Mouse (Mus musculus) hindbrain, embryonic 12.5 days (tissue): Measurements from ENCODE around the gene Mgst3. TPM values are rescaled to one million over a fixed set of nuclear protein-coding genes. Genes with fewer than 3 reads are reported as not detected.

ENCODE experiments used
- ATAC-seq: fragments of 200-750 bp; cut with Nextera tagmentation; 2 replicates; pipeline ENCODE4 v1.8.0; 2017; ENCODE audit warnings: moderate TSS enrichment; ENCODE audit not compliant: low FRiP score
- H3K27ac ChIP-seq: fragments of 300-500 bp; sonication (generic); 2 replicates; pipeline ENCODE4 v1.5.1; 2016; ENCODE audit warnings: mild to moderate bottlenecking
- H3K27me3 ChIP-seq: fragments of 300-500 bp; sonication (generic); 2 replicates; pipeline ENCODE4 v1.6.1; 2016; ENCODE audit warnings: mild to moderate bottlenecking
- H3K36me3 ChIP-seq: fragments of 300-500 bp; sonication (generic); 2 replicates; pipeline ENCODE4 v1.6.1; 2016; ENCODE audit warnings: mild to moderate bottlenecking
- H3K4me1 ChIP-seq: fragments of 300-500 bp; sonication (generic); 2 replicates; pipeline ENCODE4 v1.6.1; 2016
- H3K4me2 ChIP-seq: fragments of 300-500 bp; sonication (generic); replicated peaks from 2 replicates; pipeline ENCODE4 v1.6.1; 2016; ENCODE audit warnings: mild to moderate bottlenecking
- H3K4me3 ChIP-seq: fragments of 300-500 bp; sonication (generic); 2 replicates; pipeline ENCODE4 v1.5.1; 2016; ENCODE audit warnings: mild to moderate bottlenecking
- H3K9ac ChIP-seq: fragments of 300-500 bp; sonication (generic); 2 replicates; pipeline ENCODE4 v1.6.1; 2016; ENCODE audit warnings: mild to moderate bottlenecking, moderate library complexity
- H3K9me3 ChIP-seq: fragments of 300-500 bp; sonication (generic); replicated peaks from 2 replicates; pipeline ENCODE4 v1.6.1; 2016; ENCODE audit warnings: mild to moderate bottlenecking
- WGBS: fragments of 180-500 bp; shearing (Covaris S2); methylation state at CpG from one replicate; pipeline ENCODE4 v1.1.7; 2016; 5-methylcytosine and 5-hydroxymethylcytosine counted together
- polyA plus RNA-seq: library from polyadenylated mRNA; unstranded; fragments of >200 nt; fragmentation: Nextera tagmentation; extraction: Ambion mirVana; gene quantifications from 2 replicates; pipeline ENCODE4 v1.2.1, GENCODE M21; 2016

Mgst3 gene
- polyA plus RNA-seq, 1 experiment from 2014 or later, result 59.7 TPM

DNA sequence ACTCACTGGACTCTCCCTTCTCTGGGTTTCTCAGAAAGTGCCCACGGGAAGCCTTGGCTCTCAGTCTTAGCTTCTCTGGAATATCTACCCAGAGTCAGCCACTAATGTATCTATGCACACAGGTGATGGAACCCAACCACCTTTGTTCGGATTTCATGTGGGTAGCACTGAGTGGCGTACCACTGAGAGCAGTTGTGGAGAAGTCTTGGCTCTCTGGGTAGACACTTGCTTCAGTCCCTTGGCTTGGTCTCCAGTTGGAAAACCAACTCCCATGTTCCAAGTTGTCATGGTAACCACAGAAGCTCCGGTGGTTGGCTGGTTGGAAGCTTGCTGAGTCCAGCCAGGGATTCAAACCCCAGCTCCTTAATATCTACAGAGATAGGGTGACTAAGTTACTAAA, 16.0 kb upstream of the Mgst3 start:
- H3K9ac ChIP-seq, result no peak overlapping the region
- H3K36me3 ChIP-seq, result no peaks in the 10 kb centered on the region
- H3K4me3 ChIP-seq, result no peak overlapping the region
- H3K4me2 ChIP-seq, result no peak overlapping the region
- no peaks in the 10 kb centered on the region for H3K4me1 ChIP-seq
- no peaks in the 10 kb centered on the region for H3K9me3 ChIP-seq
- no peaks in the 10 kb centered on the region; the same call in 1 of the 2 replicates for H3K27me3 ChIP-seq
- ATAC-seq, result no peak
- WGBS, result 80% methylated on average over 4 of the region's 4 CpGs
- H3K27ac ChIP-seq, result no peak overlapping the region

DNA sequence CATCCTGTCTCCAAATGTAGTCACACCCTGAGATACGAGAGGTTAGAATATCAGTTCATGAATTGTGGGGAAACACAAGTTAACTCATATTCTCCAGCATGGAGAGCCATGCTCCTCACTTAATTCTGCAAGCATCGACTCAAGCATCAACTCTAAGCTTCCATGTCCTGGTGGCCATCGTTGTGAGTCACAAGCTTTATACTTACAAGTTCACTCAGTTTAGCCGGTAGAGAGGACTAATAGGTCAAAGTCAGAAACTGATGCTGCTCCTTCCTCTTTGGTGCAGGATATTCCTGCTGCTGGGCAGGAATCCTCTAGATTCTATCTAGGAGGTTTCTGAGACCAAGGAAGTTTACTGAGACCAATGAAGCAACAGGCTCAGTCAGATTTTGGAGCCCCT, 11.6 kb upstream of the Mgst3 start:
- 85% methylated on average over 4 of the region's 4 CpGs for WGBS
- no peak overlapping the region for H3K4me2 ChIP-seq
- no peak overlapping the region for H3K9ac ChIP-seq
- H3K27ac ChIP-seq, result no peak overlapping the region
- H3K36me3 ChIP-seq, result no peaks in the 10 kb centered on the region
- no peaks in the 10 kb centered on the region; the same call in 1 of the 2 replicates for H3K27me3 ChIP-seq
- no peak for ATAC-seq
- H3K4me3 ChIP-seq, result no peak overlapping the region
- no peaks in the 10 kb centered on the region for H3K9me3 ChIP-seq
- no peaks in the 10 kb centered on the region for H3K4me1 ChIP-seq

DNA sequence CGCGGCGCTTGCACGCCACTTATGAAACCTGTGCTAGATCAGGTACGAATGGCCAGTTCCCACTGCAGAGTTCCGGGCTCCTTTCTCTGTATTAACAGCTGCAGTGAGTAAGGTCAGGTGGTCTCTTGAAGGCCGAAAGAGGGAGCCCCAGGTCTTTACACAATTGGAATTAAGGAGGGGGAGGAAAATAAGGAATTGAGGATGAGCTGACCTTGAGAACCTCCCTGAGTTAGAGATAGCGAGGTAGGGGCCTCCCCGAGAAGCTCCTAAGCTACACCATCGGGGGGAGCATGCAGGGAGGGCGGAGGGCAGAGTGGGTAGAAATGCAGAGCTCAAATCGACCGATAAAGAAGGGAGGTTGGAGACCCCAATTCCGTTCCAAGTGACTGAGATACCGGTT, 360 bp downstream of the Mgst3 start:
- H3K4me2 ChIP-seq, result peak overlapping the region; percentile 83
- ATAC-seq, result peak; percentile 51
- H3K36me3 ChIP-seq, result no peaks in the 10 kb centered on the region
- H3K4me1 ChIP-seq, result peaks cover 8% of the 10 kb centered on the region; the same call in 1 of the 2 replicates
- no peaks in the 10 kb centered on the region for H3K9me3 ChIP-seq
- peak overlapping the region; percentile 31; the same call in 1 of the 2 replicates for H3K27ac ChIP-seq
- H3K4me3 ChIP-seq, result peak overlapping the region; percentile 62
- peaks cover 19% of the 10 kb centered on the region for H3K27me3 ChIP-seq
- WGBS, result 2% methylated on average over 15 of the region's 15 CpGs
- peak overlapping the region; percentile 78 for H3K9ac ChIP-seq

DNA sequence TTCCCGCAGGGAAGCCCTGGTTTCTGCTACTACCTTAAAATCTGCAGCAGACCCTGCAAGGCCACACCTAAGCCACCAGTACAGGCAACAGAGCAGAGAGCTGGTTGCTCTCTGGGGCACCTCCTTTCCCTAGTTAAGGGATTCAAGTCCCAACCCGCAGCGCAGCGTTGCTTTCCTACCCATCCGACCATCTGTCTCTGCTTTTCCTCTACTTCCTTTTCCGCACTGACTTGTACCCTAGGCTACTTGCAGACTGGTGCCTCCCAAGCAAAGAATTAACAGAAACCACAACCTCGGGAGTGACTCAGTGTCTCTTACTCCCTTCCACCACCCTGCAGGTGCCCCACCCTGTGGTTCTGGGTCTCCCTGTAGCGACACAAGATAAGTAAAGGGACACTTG, 954 bp downstream of the Mgst3 start:
- H3K4me3 ChIP-seq, result peak overlapping the region; percentile 62
- ATAC-seq, result no peak
- WGBS, result 13% methylated on average over 8 of the region's 8 CpGs
- no peak overlapping the region for H3K27ac ChIP-seq
- no peaks in the 10 kb centered on the region for H3K9me3 ChIP-seq
- H3K36me3 ChIP-seq, result no peaks in the 10 kb centered on the region
- peak overlapping the region; percentile 78; the same call in 1 of the 2 replicates for H3K9ac ChIP-seq
- peak overlapping the region; percentile 83 for H3K4me2 ChIP-seq
- H3K27me3 ChIP-seq, result peaks cover 19% of the 10 kb centered on the region
- peaks cover 8% of the 10 kb centered on the region; the same call in 1 of the 2 replicates for H3K4me1 ChIP-seq

DNA sequence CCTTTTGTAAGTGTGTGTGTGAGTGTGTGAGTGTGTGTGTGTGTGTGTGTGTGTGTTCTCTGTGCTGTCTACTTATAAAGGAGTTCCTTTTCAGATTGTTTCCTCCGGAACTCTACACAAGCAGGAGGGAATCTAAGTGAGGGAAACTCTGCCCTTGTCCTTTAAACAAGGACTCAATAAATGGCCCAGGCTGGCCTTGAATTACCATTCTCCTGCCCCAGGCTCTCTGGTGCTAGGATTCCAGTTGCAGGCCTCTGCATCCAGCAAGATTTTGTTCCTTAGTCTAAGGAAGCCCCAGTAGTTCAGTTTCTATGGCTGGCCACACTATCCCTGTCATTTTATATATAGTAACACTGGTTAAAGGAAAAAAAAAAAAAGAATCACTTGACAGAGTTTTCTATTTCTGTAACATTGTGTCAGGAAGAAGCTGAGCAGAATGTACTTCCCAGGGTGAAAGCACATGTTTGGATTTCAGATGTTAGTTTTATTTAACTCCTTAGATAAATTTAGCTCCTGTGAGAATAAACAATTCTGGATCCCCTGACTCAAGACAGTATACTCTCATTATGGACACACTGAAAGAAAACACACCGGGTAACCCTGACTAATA, 1.5 kb downstream of the Mgst3 start:
- H3K27me3 ChIP-seq, result peaks cover 19% of the 10 kb centered on the region
- no peaks in the 10 kb centered on the region for H3K9me3 ChIP-seq
- H3K4me3 ChIP-seq, result peak overlapping the region; percentile 62; the same call in 1 of the 2 replicates
- H3K27ac ChIP-seq, result no peak overlapping the region
- H3K4me1 ChIP-seq, result peaks cover 8% of the 10 kb centered on the region; the same call in 1 of the 2 replicates
- H3K9ac ChIP-seq, result no peak overlapping the region
- ATAC-seq, result no peak
- 52% methylated on average over 2 of the region's 2 CpGs for WGBS
- H3K4me2 ChIP-seq, result peak overlapping the region; percentile 83
- H3K36me3 ChIP-seq, result no peaks in the 10 kb centered on the region

DNA sequence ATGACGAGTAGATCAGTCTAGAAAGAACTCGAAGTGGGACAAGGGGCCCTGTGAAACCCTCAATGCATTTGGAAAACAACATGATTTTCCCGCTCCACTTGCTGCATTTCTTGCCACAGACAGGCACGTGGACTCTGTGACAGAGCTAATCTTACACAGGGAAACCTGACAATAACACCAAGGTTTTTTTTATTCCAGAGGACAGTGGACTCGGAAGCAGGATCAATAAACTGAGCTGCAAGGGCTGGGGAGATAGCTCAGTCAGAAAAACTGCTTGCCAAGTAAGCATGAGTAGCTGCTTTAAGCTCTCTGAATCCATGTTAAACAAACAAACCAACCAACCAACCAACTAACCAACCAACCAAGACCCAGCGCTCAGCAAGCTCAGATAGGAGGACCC, 2.4 kb downstream of the Mgst3 start:
- H3K27ac ChIP-seq, result no peak overlapping the region
- H3K9ac ChIP-seq, result no peak overlapping the region
- H3K27me3 ChIP-seq, result peaks cover 15% of the 10 kb centered on the region
- ATAC-seq, result no peak
- no peak overlapping the region for H3K4me3 ChIP-seq
- peaks cover 8% of the 10 kb centered on the region; the same call in 1 of the 2 replicates for H3K4me1 ChIP-seq
- 70% methylated on average over 6 of the region's 6 CpGs for WGBS
- no peaks in the 10 kb centered on the region for H3K36me3 ChIP-seq
- H3K9me3 ChIP-seq, result no peaks in the 10 kb centered on the region
- H3K4me2 ChIP-seq, result no peak overlapping the region

DNA sequence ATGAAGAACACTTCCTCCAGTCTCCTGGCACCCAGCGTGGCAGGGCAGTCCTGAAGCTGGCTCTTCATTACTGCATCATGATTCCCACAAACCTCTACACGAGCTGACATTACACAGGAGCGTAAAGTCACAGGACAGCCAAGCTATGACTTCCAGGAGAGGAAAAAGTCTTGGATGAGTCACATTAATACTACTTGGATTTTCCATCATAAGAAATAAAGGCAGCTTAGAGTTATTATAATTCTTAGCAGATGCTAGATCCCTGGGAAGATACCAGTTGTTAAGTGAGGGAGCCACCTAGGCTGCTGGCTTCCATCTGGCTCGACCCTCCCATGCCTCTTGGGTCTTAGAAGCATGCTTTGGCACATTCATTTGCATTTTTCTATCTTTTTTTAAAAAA, 3.3 kb downstream of the Mgst3 start:
- H3K9me3 ChIP-seq, result no peaks in the 10 kb centered on the region
- no peak overlapping the region for H3K9ac ChIP-seq
- H3K4me2 ChIP-seq, result no peak overlapping the region
- no peak for ATAC-seq
- 76% methylated on average over 4 of the region's 4 CpGs for whole genome bisulfite sequencing
- no peaks in the 10 kb centered on the region for H3K36me3 ChIP-seq
- no peak overlapping the region for H3K4me3 ChIP-seq
- H3K27ac ChIP-seq, result no peak overlapping the region
- H3K27me3 ChIP-seq, result peaks cover 14% of the 10 kb centered on the region
- H3K4me1 ChIP-seq, result peaks cover 8% of the 10 kb centered on the region; the same call in 1 of the 2 replicates

DNA sequence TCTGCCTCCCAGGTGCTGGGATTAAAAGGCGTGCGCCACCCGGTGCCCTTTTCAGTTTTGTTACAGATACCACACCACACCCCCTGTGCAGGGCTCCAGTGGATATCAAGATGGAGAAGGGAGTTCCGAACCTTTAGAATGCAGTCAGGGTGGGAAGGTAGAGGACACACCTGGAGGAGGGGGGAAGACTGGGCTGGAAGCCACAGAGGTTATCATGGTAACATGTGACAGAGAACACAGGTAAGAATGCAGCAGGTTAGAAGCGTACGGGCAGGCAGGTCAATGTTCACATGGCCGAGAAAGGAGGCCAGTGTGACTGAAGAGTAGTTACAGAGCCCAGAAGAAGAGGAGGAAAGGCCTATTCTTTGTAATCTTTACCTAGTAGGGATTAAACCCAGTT, 4.1 kb downstream of the Mgst3 start:
- Histone ChIP-seq H3K4me3 (no peak overlapping the region), H3K27ac (no peak overlapping the region), H3K4me2 (no peak overlapping the region), H3K9me3 (no peaks in the 10 kb centered on the region), H3K36me3 (no peaks in the 10 kb centered on the region), H3K27me3 (peaks cover 14% of the 10 kb centered on the region), H3K4me1 (peaks cover 8% of the 10 kb centered on the region; the same call in 1 of the 2 replicates), H3K9ac (no peak overlapping the region)
- ATAC-seq, result no peak
- 91% methylated on average over 7 of the region's 7 CpGs for WGBS

DNA sequence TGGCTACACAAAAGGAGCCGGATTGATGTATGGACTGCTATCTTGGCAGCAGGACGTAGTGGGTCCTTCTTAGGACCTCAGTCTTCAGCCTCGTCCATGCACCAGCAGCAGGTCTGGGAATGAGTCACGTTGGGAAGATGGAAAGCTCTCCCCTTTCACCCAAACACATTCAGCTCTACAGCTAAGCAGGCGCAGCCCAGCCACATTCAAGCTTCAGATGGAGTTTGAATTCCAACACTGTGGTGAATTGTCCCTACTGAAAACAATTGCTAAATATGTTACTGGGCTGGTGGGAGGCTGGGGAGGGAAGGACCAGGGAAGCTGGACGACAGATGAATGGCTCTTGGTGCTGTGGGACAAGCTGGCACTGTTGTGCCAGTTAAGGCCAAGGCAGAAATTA, 5.1 kb downstream of the Mgst3 start:
- no peak for ATAC-seq
- H3K4me3 ChIP-seq, result no peak overlapping the region
- no peak overlapping the region for H3K9ac ChIP-seq
- no peaks in the 10 kb centered on the region for H3K36me3 ChIP-seq
- peaks cover 14% of the 10 kb centered on the region for H3K27me3 ChIP-seq
- no peak overlapping the region for H3K27ac ChIP-seq
- WGBS, result 79% methylated on average over 6 of the region's 6 CpGs
- H3K4me1 ChIP-seq, result peaks cover 8% of the 10 kb centered on the region; the same call in 1 of the 2 replicates
- H3K9me3 ChIP-seq, result no peaks in the 10 kb centered on the region
- H3K4me2 ChIP-seq, result no peak overlapping the region

DNA sequence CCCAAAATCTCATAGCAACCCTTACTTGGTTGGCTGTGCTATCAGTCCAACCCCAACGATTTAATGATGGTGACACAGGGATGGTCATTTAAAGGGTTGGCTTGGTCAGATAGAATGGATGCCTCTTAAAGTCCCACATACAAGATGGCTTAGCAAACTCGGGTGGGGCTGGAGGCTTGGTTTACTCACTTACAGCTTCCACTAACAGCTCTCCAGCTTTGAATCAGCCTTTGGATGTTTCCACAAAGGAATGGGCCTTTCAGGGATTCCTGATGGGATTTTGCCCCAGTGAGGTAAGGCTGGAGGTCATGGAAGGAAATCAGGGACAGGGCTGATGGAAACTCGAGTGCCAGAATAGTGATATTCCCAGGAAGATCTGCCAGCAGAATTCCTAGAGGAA, 5.8 kb downstream of the Mgst3 start:
- Histone ChIP-seq H3K36me3 (no peaks in the 10 kb centered on the region), H3K27ac (no peak overlapping the region), H3K4me2 (no peak overlapping the region), H3K27me3 (peaks cover 11% of the 10 kb centered on the region), H3K4me3 (no peak overlapping the region), H3K4me1 (peaks cover 7% of the 10 kb centered on the region; the same call in 1 of the 2 replicates), H3K9me3 (no peaks in the 10 kb centered on the region), H3K9ac (no peak overlapping the region)
- no peak for ATAC-seq
- 78% methylated on average over 3 of the region's 3 CpGs for WGBS

DNA sequence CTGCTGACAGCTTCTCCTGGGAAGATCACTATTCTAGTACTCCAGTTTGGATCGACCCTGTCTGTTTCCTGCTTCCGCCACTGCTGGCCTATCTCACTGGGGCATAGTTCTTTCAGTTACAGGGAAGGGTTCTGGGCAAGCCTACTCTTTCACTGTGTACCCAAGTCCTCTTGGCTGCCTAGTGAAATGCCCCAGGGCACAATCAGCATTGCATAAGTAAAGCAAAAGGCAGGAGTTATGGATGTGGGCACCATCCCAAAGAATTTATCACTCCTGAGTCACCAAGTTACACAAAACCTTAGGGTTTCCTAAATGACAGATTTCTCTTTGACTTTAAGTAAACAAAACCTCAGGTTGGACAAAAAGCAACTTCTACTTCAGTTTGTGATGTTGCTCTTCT, 6.3 kb downstream of the Mgst3 start:
- Histone ChIP-seq H3K4me2 (no peak overlapping the region), H3K36me3 (no peaks in the 10 kb centered on the region), H3K27ac (no peak overlapping the region), H3K4me1 (0 out of 2 replicates have a peak, but pooled peaks cover 4% of the 10 kb centered on the region), H3K4me3 (no peak overlapping the region), H3K27me3 (peaks cover 6% of the 10 kb centered on the region; the same call in 1 of the 2 replicates), H3K9me3 (no peaks in the 10 kb centered on the region), H3K9ac (no peak overlapping the region)
- WGBS, result 79% methylated on average over 2 of the region's 2 CpGs
- no peak for ATAC-seq

DNA sequence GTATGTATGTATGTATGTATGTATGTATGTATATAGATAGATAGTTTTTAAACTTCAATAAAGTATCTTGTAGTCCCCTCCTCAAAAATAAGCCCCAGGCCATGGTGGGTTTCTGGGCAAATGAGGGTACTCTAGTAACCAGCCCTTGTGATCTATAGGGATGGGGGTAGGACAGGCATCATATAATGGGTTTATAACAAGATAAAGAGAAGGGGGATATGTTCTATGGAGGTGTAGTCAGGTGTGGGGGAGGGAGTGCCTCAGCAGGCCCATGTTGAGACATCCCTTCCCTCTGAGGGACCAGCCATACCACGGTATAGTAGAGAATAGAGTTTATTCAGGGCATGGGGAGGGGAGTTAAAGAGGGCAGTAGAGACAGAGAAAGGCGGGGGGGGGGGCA, 7.2 kb downstream of the Mgst3 start:
- ATAC-seq, result no peak
- H3K36me3 ChIP-seq, result no peaks in the 10 kb centered on the region
- 0 out of 2 replicates have a peak, but pooled peaks cover 2% of the 10 kb centered on the region for H3K27me3 ChIP-seq
- no peak overlapping the region for H3K4me3 ChIP-seq
- 38% methylated on average over 1 of the region's 2 CpGs for WGBS
- H3K27ac ChIP-seq, result no peak overlapping the region
- H3K9me3 ChIP-seq, result no peaks in the 10 kb centered on the region
- no peak overlapping the region for H3K4me2 ChIP-seq
- H3K9ac ChIP-seq, result no peak overlapping the region
- H3K4me1 ChIP-seq, result 0 out of 2 replicates have a peak, but pooled peaks cover 4% of the 10 kb centered on the region

DNA sequence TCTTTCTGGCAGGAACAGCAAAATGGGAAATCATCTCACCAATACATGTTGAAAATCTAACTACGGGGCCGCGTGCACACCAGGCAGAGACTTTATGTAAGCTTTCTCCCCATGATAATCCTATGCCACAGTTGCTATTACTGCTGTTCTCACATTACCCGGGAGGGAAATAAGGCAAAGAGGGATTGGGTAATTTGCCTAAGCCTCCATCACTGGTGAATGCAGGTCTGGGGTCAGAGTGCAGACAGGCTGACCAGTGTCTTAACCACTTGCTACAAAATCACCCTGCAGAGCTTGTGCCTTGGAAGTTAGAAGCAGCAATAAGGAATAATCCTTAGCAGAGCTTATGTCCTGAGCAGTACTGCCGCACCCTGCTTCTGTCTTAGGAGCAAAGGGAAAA, 8.0 kb downstream of the Mgst3 start:
- Histone ChIP-seq H3K4me3 (no peak overlapping the region), H3K9ac (no peak overlapping the region), H3K4me2 (no peak overlapping the region), H3K9me3 (no peaks in the 10 kb centered on the region), H3K27ac (no peak overlapping the region), H3K27me3 (0 out of 2 replicates have a peak, but pooled peaks cover 2% of the 10 kb centered on the region), H3K36me3 (no peaks in the 10 kb centered on the region), H3K4me1 (0 out of 2 replicates have a peak, but pooled peaks cover 4% of the 10 kb centered on the region)
- 83% methylated on average over 5 of the region's 5 CpGs for WGBS
- no peak for ATAC-seq
